Mouse (Mus musculus) G1E (cell line): Measurements from ENCODE around the gene Gm3448. TPM values are rescaled to one million over a fixed set of nuclear protein-coding genes. Genes with fewer than 3 reads are reported as not detected.

Experiments used
- ATAC-seq: 2 replicates; pipeline ENCODE4 v1.8.0; 2016; ENCODE audit warnings: mild to moderate bottlenecking; ENCODE audit not compliant: insufficient number of reproducible peaks, poor library complexity, low FRiP score, severe bottlenecking; ENCODE audit errors: extremely low read depth
- DNase-seq: peaks from one replicate; pipeline ENCODE4 v3.0.0; 2012; ENCODE audit warnings: low spot score
- H3K27me3 ChIP-seq: 2 replicates; pipeline ENCODE4 v1.6.1; 2012; ENCODE audit warnings: mild to moderate bottlenecking, low read length, inconsistent platforms; ENCODE audit not compliant: insufficient read depth
- H3K36me3 ChIP-seq: replicated peaks from 2 replicates; pipeline ENCODE3; 2012; ENCODE audit warnings: mild to moderate bottlenecking, inconsistent platforms
- H3K4me1 ChIP-seq: 2 replicates; pipeline ENCODE4 v1.6.1; 2012; ENCODE audit warnings: low read depth, low read length, inconsistent platforms, mixed read lengths; ENCODE audit not compliant: insufficient read depth
- H3K4me3 ChIP-seq: 2 replicates; pipeline ENCODE4 v1.5.1; 2012; ENCODE audit warnings: low read depth, mild to moderate bottlenecking, inconsistent platforms, low read length, moderate library complexity, mixed read lengths
- H3K9me3 ChIP-seq: replicated peaks from 2 replicates; pipeline ENCODE4 v1.6.1; 2012; ENCODE audit warnings: inconsistent platforms
- CTCF ChIP-seq: IDR thresholded peaks from 2 replicates; pipeline ENCODE4 v1.5.1; 2012; ENCODE audit warnings: low read depth, low read length, inconsistent platforms, mixed read lengths
- GATA1 ChIP-seq: IDR thresholded peaks from 2 replicates; pipeline ENCODE4 v1.6.1; 2012; ENCODE audit warnings: borderline replicate concordance, low read length, inconsistent platforms, mixed read lengths
- GATA2 ChIP-seq: IDR thresholded peaks from 2 replicates; pipeline ENCODE4 v1.6.1; 2012; ENCODE audit warnings: low read depth, low read length, inconsistent platforms, borderline replicate concordance
- POLR2AphosphoS5 ChIP-seq: IDR thresholded peaks from 2 replicates; pipeline ENCODE4 v1.6.1; 2012; ENCODE audit warnings: low read depth, low read length, inconsistent platforms; ENCODE audit not compliant: insufficient replicate concordance
- TAL1 ChIP-seq: conservative IDR thresholded peaks from 2 replicates; pipeline ENCODE4 v1.6.1; 2012; ENCODE audit warnings: low read depth, low read length, inconsistent platforms, mixed read lengths
- polyA plus RNA-seq: library from polyadenylated mRNA; stranded (reverse); fragments of >175 nt; gene quantifications from 2 replicates; pipeline ENCODE4 v1.2.3, GENCODE M21; 2012
- total RNA-seq, 2 experiments: library from RNA; stranded (forward) in 1 of 2; stranded (reverse) in 1 of 2; fragments of 200-1000 nt in 1 of 2; fragments of >200 nt in 1 of 2; fragmentation: Nextera tagmentation in 1 of 2; gene quantifications; 2 replicates each; pipeline ENCODE4 v1.2.3; 2014 to 2017

Gene Gm3448
- total and polyA plus RNA-seq, 3 experiments = 2.7 to 59.8 (median 31.0) TPM

DNA sequence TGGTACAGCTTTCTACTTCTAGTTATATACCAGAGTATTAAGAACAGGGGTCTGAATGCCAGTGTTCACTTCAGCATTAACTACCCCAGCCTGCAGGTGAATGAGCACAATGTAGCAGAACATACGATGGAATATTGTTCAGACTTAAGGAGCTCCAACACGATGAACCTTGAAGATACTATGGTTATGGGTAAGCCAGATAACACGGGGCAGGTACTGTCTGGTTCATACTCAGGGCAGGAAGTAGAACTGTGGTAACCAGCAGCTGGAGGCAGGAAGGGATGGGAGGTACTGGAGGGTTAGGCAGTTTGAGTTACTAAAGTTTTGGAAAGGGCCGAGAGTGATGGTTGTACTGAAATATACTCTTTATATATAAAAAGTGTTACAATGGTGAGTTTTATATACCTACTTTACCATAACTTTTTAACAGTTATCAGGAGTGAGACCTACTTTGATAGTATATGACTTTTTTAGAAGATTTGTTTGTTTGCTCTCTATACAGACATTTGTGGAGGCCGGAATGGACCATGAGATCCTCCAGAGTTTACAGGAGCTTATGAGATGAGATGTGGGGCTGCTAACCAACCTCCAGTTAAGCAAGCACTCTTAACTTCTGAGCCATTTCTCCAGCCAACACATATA, 82.5 kb downstream of the Gm3448 start:
- TF ChIP-seq POLR2AphosphoS5 (no peak), TAL1 (no peak), CTCF (no peak), GATA2 (no peak), GATA1 (no peak)
- H3K36me3 ChIP-seq = peaks cover 41% of the 10 kb centered on the region
- no peaks in the 10 kb centered on the region for H3K9me3 ChIP-seq
- H3K4me1 ChIP-seq = peaks cover 25% of the 10 kb centered on the region
- no peaks in the 10 kb centered on the region for H3K27me3 ChIP-seq
- DNase-seq (no peak), ATAC-seq (no peak)
- no peak overlapping the region; the same call in 1 of the 2 replicates for H3K4me3 ChIP-seq

DNA sequence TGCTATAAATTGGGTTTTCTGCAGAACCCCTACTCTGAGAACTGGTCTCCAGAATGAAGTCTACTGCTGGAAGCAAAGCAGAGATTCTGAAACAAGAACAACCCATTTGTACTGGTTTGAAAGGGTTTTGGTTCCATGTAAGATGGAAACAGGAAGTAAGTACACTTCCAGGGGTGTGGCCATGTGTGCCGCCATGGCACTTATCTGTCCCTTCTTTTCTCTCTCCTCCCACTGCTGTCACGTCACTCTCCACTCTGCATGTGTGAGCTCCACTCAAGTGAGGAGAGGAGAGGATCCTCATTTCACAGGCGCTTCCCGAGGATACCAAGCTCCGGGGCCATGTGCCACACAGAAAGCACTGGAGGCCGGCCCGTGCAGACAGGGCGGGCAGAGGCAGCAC, 87.9 kb downstream of the Gm3448 start:
- Histone ChIP-seq H3K9me3 (no peaks in the 10 kb centered on the region), H3K36me3 (peaks cover 85% of the 10 kb centered on the region), H3K4me1 (peaks cover 21% of the 10 kb centered on the region), H3K27me3 (no peaks in the 10 kb centered on the region), H3K4me3 (no peak overlapping the region)
- DNase-seq = peak; percentile 8
- ATAC-seq = peak; percentile 49
- no peak for TF ChIP-seq TAL1
- TF ChIP-seq POLR2AphosphoS5 = no peak
- TF ChIP-seq GATA2 = no peak
- TF ChIP-seq CTCF = no peak

DNA sequence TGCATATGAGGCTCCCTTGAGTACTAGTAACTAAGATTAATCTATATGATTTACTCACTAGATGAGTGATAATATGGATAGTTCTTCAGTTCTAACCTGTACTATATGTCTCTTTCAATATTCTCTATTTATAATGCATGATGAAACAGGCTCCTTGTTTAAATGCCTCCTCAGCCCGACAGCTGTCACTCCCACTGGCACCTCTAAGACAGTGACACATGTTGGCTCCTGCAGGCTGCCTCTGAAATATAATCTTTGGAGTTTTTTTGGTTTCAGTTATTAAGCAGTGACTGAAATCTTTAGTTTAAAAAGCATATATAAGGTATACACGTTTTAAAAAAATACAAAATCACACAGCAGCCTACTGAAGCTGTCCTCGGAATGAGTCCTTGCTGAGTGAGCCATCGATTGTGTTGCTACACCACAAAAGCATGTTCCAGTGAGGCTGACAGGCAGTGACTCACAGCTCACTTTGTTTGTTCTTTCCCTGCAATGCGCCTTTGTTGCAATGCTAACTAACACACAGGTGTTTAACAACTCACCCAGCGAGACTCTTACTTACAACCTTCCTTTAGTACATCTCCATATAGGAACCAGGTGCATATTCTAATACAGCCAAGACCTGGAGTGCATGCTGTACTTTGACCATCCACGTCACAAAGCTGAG, 92.0 kb downstream of the Gm3448 start:
- ATAC-seq (no peak), DNase-seq (no peak)
- peaks cover 93% of the 10 kb centered on the region for H3K36me3 ChIP-seq
- no peak for TF ChIP-seq GATA1
- TF ChIP-seq CTCF = no peak
- no peak for TF ChIP-seq TAL1
- TF ChIP-seq POLR2AphosphoS5 = no peak
- TF ChIP-seq GATA2 = no peak
- H3K4me1 ChIP-seq = peaks cover 24% of the 10 kb centered on the region
- no peaks in the 10 kb centered on the region for H3K27me3 ChIP-seq
- H3K9me3 ChIP-seq = no peaks in the 10 kb centered on the region
- H3K4me3 ChIP-seq = no peak overlapping the region

Other genes with a start within 250 kb of the Gm3448 start
- 2.4 TPM in 1 of 2 replicates, not detected in the other for gene Wdr27, start 98.4 kb downstream of the Gm3448 start, total RNA-seq (2014; fragmentation: Nextera tagmentation)
- gene Wdr27, start 98.4 kb downstream of the Gm3448 start, total RNA-seq (2017) = 0.66 and 3.9 TPM in 2 replicates
- gene Wdr27, start 98.4 kb downstream of the Gm3448 start, polyA plus RNA-seq = 1.7 and 1.9 TPM in 2 replicates
- gene 1600012H06Rik, start 98.4 kb downstream of the Gm3448 start, total RNA-seq (2014; fragmentation: Nextera tagmentation) = 12.3 and 16.1 TPM in 2 replicates
- gene 1600012H06Rik, start 98.4 kb downstream of the Gm3448 start, total RNA-seq (2017) = 18.7 and 19.7 TPM in 2 replicates
- gene 1600012H06Rik, start 98.4 kb downstream of the Gm3448 start, polyA plus RNA-seq = 1.7 and 2.0 TPM in 2 replicates
- 187 and 239 TPM in 2 replicates for gene Phf10, start 80.3 kb downstream of the Gm3448 start, total RNA-seq (2014; fragmentation: Nextera tagmentation)
- gene Phf10, start 80.3 kb downstream of the Gm3448 start, total RNA-seq (2017) = 107 and 124 TPM in 2 replicates
- gene Phf10, start 80.3 kb downstream of the Gm3448 start, polyA plus RNA-seq = 118 and 125 TPM in 2 replicates
- 31.6 and 36.9 TPM in 2 replicates for gene 9030025P20Rik, start 63.1 kb downstream of the Gm3448 start, total RNA-seq (2014; fragmentation: Nextera tagmentation)
- 30.4 and 33.3 TPM in 2 replicates for gene 9030025P20Rik, start 63.1 kb downstream of the Gm3448 start, total RNA-seq (2017)
- 4.0 and 4.7 TPM in 2 replicates for gene 9030025P20Rik, start 63.1 kb downstream of the Gm3448 start, polyA plus RNA-seq
- gene Gm3417, start 62.7 kb downstream of the Gm3448 start, total RNA-seq (2014; fragmentation: Nextera tagmentation) = 2.5 and 12.2 TPM in 2 replicates
- 0.27 and 2.4 TPM in 2 replicates for gene Gm3417, start 62.7 kb downstream of the Gm3448 start, total RNA-seq (2017)
- gene Gm3417, start 62.7 kb downstream of the Gm3448 start, polyA plus RNA-seq = 7.0 and 9.5 TPM in 2 replicates
- 10.3 and 12.2 TPM in 2 replicates for gene Gm3435, start 31.4 kb downstream of the Gm3448 start, total RNA-seq (2014; fragmentation: Nextera tagmentation)
- gene Gm3435, start 31.4 kb downstream of the Gm3448 start, total RNA-seq (2017) = 13.9 and 15.1 TPM in 2 replicates
- 0.41 and 1.3 TPM in 2 replicates for gene Gm3435, start 31.4 kb downstream of the Gm3448 start, polyA plus RNA-seq
- gene Ermard, start 329 bp downstream of the Gm3448 start, total RNA-seq (2014; fragmentation: Nextera tagmentation) = 265 and 268 TPM in 2 replicates
- gene Ermard, start 329 bp downstream of the Gm3448 start, total RNA-seq (2017) = 133 and 138 TPM in 2 replicates
- 1.3 and 2.2 TPM in 2 replicates for gene Ermard, start 329 bp downstream of the Gm3448 start, polyA plus RNA-seq
- not detected in 2 replicates for gene Tcte3, start within 50 bp of the Gm3448 start, total RNA-seq (2014; fragmentation: Nextera tagmentation)
- gene Tcte3, start within 50 bp of the Gm3448 start, total RNA-seq (2017) = 1.7 and 4.2 TPM in 2 replicates
- 0.62 and 5.1 TPM in 2 replicates for gene Tcte3, start within 50 bp of the Gm3448 start, polyA plus RNA-seq